Mouse (Mus musculus) c-Kit-positive CD71-positive TER-119-negative erythroid progenitor cells, embryonic 14.5 days (primary cell): Measurements from ENCODE around the gene Gpr137.
A peak's percentile ranks its signal among the peaks of the same experiment; 100 is the strongest.
"Not testable (repeated sequence)": the region's sequence is repeated elsewhere in the genome, so short reads cannot be mapped to it uniquely, and the experiment has no call there.

Experiments used
- DNase-seq: peaks from one replicate; pipeline ENCODE4 v3.0.0-alpha.2; 2013; ENCODE audit warnings: low read depth

The Gpr137 gene

DNA sequence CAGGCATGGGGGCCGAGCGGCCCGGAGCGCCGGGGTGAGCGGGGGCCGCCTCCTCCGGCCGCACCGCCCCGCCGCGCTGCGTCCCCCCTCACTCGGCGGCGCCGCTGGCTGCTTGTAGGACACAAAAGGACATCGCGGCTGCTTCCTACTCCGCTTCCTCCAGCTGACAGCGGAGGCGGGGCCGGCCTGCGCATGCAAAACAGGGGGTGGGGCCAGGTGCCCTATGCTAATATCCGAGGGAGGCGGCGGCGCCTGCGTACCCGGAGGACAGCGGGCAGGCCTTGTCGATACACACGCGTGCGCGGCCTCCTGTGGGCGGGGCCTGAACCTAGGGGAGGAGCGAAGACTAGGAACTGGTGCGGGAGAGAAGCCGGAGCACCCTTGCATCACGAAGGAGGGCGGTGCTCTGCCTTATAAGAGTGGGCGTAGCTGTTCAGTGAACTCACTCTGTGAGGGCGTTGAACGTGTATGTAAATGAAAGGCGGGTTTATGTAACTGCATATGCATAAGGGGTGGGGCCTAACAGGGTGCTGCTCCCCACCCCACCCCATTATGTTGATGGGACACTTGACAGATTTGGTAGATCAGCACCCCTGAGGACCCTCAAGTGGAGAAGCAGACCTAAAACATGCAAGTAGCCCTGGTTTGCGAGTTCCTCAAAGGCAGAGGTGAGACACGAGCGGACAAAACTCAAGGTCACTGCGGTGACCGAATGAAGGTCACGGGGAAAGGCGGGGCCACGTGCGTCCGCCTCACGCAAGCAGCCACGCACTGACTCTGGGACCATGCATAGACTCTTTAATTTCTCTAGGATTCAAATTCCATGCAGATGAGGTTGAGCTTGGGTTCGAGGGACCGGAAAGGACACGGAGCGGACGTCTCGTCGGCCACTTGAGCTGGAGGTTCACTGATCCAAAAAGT is 20.4 kb downstream of the Gpr137 start, which contains the start of gene Esrra:
TSS of gene Esrra (minus strand) at position 167 of the 921 bp plus-strand sequence.
- DNase-seq: peak; percentile 100

DNA sequence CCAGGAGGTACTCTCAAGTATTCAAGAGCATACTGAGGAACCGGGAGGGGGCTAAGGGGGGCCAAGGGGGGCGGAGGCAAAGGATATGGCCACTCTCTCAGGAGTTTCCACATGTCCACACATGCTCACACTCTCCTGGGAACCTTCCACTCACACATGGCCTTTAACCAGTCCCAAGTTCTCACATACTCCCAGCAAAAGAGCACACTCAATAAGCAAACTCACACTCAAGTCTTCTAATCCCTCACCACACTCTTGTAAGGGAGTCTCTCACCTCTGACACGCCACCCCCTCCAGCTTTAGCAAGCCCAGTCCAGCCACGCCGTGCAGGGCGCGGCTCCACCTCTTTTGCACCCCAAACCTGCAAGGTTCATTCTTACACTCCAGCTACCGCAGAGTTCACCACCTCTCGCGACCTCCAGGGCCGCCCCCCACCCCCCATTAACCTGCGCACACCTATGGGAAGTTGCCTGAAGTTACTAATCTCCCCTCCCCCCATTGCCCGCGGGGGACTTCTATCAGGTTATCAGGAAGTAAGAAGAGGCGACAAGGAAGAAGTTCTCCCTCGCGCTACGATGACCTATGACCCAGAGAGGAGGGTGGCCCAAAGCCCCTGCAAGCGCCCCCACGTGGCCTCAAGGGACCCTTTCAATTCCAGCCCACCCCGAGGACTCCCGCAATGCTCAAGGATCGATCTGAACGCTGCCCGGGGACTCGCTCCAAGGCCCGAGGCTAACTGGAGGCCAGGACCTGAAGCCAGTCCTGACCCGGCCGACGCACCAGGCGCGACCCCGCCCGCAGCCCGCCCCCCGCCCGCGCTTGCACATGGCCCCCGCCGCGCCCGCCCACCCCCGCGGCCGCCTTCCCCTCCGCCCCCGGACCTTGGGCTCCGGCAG is 21.3 kb downstream of the Gpr137 start:
- DNase-seq: no peak

DNA sequence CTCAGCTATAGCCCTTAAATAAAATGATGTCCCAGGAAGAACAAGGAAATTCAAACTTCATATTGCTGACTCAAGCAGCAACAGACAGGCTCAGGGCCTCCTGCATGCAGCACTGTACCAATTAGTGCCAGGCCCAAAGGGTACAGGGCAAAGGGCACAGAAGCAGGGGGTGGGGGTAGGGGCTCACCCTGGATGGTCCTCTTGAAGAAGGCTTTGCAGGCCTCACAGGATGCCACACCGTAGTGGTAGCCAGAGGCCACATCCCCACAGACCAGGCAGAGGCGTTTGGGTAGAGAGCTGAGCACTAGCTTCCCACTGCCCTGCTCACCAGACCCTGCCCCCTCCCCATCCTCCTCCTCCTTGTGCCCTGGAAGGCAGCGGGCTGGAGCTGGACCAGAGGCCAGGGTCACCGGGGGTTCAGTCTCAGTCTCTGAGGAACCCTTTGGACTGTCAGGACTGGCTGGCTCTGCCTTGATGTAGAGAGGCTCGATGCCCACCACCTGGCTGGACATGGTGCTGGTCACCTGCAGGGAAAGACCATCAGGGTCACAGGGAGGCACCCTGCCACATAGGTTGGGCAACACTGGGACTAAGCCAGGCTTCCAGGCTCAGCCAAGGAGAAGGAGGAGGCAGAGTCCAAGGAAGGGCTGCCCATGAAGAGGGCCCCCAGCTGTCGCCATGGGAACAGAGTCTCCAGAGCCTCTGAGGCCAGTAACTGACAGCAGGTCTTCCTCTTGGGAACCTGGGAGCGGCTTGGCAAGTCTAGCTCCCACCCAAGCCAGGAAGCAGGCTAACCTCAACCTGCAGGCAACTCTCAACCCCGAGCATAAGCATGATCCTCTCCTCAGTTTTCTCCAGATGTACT is 22.2 kb downstream of the Gpr137 start:
- no peak for DNase-seq

DNA sequence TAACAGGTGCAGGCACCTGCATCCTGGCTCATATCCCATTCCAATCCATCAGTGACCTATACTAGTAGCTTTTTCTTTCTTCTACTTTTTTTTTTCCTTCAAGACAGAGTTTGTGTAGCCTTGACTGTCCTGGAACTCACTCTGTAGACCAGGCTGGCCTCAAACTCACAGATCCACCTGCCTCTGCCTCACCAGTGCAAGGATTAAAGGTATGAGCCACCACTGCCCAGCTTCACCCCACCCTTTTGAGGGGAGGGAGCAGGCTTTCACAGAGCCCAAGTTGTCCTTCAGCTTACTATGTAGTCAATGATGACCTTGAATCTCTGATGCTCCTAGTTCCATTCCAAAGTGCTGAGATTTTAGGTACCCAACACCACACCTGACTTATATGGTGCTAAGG is 22.8 kb downstream of the Gpr137 start:
- no peak for DNase-seq

DNA sequence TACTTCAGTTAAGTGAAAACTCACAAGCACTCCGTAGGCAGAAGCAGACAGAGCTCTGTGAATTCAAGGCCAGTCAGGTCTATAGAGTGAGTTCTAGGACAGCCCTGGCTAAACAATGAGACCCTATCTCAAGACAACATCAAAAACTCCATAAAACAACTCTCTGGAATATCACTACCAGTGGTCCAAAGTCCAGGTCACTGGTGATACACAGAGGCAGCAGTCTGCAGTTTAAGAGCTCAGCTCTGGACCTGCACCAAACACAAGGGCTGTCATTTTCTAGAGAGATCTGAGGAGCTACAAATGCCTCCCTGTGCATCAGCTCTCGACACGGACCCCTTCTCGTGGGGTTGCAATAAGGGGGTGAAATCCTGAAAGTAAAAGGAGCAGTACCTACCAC is 24.0 kb downstream of the Gpr137 start:
- DNase-seq: no peak

DNA sequence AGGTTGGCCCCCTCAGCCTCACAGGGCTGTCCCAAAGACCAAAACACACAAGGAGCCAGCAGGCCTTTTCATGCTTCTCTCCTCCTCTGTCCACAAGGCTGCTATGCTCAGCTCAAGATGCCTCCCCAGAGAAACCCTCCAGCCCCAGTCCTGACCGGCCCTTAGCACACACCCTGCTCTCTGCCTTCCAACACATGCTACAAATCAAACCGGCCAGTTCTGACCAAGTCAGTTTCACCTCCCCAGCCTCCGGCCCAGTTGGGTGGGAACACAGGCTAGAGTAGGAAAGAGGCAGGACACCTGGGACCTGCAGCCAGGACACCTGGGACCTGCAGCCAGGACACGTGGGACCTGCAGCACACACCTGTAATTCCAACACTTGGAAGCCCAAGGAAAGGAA is 25.8 kb downstream of the Gpr137 start:
- no peak for DNase-seq

DNA sequence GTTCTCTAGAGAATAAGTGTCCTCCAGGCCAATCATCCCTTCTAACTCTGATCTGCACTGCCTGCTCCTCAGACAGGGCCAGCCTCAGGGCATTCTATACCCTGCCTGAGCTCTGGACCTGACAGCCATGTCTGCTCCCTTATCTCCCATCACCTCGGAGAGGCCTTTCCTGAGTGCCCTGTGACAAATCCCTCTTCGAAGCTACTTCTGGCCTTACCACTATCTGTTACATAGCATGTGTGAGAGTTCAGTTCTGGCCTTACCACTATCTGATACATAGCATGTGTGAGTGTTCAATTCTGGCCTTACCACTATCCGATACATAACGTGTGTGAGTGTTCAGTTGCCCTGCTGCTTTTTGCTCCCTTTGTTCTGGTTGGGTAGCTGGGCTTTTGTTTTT is 27.0 kb downstream of the Gpr137 start:
- DNase-seq: no peak

DNA sequence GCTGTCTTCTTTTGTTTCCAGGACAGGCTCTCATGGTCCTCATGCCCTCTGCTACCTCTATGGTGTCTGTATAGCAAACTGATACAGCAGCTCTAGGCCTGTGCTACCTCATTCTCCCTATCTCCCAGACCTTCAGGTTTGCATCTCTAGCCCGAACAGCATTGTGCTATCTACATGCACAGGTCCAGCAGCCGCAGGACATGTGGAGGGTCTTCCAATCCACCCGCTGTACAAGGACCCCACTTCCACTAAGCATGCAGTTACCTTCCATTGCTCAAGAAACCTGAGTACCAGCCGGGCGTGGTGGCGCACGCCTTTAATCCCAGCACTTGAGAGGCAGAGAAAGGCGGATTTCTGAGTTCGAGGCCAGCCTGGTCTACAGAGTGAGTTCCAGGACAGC is 27.7 kb downstream of the Gpr137 start:
- DNase-seq: no peak

DNA sequence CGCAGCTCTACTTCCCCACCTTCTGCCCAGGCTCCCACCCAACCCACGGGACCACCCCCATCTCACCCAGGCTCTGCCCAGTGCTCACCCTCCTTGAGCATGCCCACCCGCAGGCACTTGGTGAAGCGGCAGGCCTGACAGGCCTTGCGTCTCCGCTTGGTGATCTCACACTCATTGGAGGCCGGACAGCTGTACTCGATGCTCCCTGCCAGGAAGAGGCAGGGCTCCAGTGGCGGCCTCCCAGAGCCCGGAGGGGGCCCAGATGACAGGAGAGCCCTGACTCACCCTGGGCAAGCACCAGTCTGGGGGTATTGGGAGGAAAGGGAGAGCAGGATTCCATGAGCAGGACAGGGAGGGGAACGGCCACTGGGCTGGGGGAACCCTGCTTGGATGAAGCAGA is 28.3 kb downstream of the Gpr137 start:
- no peak for DNase-seq

DNA sequence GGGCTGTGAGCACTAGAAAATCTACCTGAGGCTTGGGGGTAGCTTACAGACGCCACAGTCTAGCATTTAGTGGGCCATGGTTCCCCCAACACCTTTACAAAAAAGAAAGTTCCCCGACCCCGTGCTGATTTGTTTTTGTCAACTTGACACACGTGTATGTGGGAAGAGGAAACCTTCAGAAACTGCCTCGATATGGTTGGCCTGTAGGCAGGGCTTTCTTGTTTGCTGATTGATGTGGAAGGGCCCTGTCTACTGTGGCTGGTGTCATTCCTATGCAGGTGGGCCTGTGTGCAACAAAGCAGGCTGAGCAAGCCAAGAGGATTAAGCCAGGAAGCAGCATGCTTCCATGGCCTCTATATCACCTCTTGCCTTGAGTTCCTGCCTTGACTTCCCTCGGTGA is 29.2 kb downstream of the Gpr137 start:
- no peak for DNase-seq

DNA sequence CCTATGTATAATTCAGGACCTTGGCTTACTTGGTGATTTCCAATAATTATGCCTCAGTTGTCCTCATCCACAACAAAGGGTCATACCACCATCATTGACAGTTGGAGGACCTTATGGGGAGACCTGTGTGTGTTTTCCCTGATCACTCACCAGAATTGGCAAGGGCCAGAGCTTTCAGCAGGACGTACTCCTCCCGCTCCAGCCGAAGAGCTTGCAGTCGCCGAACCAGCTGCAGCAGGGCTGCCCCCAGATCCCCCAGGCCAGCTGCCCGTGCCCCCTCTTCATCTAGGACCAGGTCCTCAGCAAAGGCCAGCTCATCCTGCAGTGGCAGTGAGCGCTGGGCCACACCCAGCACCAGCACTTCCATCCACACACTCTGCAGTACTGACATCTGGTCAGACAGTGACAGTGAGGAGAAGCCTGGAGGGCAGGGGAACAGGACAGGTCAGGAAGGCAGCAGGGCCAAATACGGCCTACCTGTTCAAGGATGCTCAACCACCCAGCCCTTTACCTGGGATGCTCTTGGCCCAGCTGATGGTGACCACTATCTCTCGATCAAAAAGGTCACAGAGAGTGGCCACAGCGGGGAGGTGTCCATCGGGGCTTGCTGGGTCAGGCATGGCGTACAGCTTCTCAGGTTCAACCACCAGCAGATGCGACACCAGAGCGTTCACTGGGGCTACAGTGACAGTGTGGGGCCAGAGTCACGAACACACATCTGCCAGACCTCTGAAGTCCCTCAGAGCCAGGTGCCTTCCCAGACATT is 29.9 kb downstream of the Gpr137 start:
- DNase-seq: no peak

DNA sequence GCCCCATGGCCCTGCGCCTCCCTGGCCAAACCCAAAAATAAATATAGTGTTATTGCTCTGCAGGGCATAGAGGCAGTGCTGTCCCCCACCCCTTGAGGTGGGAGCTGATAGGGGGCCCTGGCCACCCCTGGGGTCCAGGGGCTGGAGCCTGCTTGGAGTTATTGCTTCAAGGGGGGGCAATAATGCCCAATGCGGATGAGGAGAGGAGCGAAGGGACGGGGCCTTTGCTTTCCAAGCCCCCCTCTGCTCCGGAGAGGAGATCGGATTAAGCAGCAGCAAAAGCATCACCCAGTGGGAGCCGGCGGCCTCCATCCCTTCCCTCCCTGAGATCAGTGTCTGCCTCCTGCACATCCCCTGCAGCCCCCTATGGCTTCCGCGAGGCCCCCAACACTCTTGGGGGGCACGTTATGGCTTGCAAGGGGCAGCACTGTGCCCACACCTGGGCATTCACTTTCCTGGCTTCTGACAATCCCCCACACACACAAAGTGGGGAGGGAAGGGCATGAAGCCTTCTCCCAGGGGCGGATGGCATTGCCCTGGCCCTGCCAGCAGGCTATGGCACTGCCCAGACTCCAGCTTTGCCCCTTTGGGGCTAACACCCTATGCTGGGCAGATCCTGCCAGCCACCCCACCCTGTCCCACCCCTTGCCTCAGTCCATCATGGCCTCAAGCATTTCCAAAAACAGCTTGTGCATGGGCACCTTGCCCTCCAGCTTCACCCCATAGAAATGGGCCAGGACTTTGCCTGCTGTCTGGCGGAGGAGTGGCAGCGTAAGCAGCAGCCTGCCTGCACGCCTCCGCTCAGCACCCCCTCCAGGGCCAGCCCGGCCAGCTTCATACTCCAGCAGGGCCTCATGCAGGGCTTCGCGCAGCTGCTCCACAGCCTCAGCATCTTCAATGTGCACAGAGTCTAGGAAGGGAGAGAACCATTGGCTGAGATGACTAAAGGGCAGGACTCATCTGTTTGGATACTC is 30.9 kb downstream of the Gpr137 start:
- no peak for DNase-seq

DNA sequence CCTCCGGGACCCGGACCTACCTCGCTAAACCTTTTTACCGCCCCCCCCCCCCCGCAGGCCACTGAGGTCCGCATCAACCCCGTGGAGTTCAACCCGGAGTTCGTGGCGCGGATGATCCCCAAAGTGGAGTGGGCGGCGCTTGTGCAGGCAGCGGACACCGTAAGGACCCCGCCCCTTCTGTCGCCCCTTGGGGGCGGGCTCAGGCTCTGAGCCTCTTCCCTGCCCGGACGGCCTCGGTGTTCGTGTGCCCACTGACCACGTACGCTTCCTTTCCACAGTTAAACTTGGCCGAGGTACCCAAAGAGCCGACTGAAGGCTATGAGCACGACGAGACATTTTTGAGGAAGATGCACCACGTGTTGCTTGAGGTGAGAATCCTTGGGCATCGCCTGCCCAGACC is 32.0 kb downstream of the Gpr137 start:
- not testable (repeated sequence) for DNase-seq

DNA sequence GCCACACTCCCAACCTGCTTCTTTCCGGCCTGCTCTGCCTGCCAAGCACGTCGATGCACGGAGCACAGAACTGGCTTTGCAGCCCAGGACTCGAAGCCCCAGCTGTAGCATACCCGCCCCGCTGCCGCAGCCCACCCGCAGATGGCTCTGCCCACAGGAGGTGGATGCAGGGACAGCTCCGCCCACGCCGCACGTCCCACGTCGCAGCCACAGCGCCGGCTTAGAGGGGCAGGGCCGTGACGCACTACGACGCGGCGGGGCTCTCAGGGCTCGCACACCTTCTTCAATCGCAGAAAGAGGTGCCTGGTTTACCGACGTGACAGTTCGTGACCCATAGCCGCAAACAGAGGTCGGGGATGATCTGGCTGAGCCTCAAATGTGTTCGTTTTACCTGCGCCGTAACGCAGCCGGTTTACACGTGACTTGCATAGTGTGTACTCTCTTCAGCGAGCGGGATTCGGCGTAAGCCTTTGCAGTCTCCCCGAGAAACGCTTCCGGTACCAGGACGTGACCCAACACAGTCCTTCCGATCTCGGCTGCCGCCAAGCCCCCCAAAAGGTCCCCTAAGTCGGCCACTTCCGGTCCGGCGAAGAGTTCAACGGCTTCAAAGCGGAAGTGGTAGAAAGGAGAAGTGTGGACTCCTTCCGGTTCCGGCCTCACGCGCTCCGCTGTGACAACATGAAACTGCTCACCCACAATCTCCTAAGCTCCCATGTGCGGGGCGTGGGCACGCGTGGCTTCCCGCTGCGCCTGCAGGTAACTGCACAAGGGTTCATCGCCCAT is 32.6 kb downstream of the Gpr137 start, which contains the start of the genes Trmt112 and Prdx5:
TSS of gene Trmt112 (plus strand) at position 192 of the 783 bp plus-strand sequence.
TSS of gene Prdx5 (minus strand) at position 600 of the 783 bp plus-strand sequence.
- DNase-seq: peak; percentile 87

DNA sequence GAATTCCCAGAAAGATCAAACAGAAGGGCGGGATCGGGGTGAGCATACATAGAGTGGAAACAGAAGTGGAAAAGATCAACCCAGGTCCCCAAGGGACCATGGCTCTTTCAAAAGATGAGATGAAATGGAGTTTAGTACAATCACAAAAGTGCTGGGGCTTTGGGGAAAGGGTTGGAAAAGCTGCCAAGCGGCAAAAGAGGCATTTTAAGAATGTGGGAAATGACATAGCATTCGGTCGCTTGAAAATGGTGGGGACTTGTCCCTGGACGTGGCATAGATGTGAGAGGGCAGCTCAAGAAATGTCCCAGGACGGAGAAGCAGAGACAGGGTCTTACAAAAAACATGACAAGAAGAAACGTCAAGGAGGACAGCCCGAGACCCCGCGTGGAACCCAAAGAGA is 33.3 kb downstream of the Gpr137 start:
- no peak for DNase-seq

DNA sequence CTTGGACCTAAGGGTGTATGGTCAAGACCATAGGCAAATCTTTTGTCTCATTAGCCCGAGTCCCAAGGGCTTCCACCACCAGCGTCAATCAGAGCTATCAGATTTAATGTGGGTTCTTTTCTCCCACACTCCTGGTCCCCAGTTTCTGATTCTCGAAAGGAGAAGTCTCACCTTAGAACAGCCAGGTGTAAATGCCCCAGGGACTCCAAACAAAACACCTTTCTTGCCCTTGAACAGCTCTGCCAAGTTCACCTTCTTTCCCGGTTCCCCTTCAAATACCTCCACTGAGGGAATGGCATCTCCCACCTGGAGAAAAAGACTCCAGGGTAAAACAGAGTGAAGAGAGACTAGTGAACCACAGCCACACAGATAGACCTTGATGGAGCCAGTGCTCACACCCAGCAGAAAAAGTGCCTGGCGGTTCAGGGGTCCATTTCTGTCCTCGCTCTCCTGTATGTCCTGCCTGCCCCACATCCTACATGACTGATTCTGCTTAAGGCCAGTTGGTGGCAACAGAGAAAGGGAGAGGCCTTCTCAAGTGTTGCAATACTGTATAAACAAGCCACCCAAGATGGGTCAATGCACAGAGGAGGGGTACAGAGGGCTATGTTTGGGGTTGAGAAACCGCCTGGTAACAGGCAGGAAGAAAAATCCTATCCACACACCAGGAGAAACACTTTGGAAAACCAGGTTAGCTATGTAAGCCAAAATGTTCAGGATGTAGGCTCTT is 34.3 kb downstream of the Gpr137 start:
- DNase-seq: no peak

DNA sequence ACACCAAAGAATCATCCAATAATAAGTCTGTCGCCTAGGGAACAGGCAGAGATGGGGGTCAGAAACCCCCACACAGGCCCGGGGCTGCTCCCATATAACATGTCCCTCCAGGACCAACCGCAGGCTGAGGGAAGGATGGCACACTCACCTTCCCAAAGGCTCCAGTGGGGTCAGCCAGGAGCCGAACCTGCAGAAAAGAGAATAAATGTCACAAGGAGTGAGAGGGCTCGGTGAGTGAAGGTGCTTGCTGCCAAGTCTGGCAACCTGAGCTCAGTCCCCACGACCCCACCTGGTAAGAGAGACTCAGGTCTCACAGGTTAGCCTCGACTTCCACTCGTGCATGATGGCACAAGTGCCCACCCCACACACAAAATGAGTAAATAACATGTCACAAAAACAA is 35.2 kb downstream of the Gpr137 start:
- no peak for DNase-seq

DNA sequence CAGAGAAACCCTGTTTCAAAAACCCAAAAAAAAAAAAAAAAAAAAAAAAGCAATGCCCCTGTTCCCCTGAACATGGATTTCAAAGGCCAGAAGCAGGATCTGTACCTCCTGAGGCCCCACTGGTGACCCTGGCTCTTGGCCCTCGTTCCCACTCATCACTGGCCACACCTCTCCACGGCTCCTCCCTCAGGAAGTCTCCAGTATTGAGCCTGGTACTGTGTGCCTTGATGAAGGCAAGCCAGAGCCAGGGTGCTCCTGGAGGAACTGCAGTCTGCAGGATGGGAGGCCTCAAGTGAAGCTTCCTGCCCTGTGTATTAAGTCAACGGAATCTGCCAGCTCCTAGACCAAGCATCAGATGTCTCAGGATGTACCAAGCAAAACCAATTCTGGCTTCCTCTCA is 36.1 kb downstream of the Gpr137 start:
- DNase-seq: no peak
